Mouse (Mus musculus): ENCODE measurements around the gene Fchsd2.

- no peak for TF ChIP-seq CTCF (IDR thresholded peaks at IDR 0.05; ENCODE audit: insufficient read depth, low read depth, low read length)
- TF ChIP-seq POLR2A (IDR thresholded peaks at IDR 0.05; ENCODE audit: insufficient read depth, low read depth, low read length) = no peak
Observed at GRCm38 (mm10) chr7:101323141-101323594, 230.5 kb downstream of the Fchsd2 start.
